Comparison of ENCODE assay signal across 23 mouse cellular contexts in the genomic region with DNA sequence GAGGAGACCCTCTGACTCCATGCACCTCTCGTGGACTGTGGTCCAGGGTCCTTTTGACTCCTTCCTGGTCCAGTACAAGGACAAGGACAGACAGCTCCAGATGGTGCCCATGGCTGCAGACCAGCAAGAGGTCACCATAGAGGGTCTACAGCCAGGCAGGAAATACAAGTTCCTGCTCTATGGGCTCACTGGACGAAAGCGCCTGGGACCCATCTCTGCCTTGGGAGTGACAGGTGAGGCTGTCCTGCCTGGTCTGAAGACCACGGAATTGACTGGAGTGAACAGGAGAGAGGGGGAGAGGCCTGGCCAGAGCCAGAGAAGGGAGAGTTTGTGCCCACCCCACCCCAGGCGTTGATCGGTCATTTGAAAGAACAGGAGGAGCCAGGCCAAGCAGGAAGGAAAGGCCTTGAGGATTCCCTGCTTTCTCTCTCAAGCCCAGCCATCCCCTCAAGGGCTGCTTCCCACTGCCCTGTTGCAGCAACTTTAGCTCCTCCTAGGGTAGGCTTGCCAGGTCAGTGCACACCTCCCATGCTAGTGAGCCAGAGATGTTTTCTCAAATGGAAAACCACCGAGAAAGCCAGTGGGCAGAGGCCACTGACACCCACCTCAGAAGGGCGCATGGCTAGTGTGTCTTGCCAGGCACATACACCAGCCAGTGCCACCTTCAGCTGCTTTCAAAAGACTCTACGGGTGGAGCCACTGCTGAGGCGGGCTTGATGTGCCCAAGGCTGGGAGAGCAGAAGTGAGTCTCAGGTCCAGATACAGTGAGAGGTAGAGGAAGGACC. TPM values are rescaled to one million over a fixed set of nuclear protein-coding genes. Genes with fewer than 3 reads are reported as not detected.
"Had no signal": no experiment of that assay in that cellular context is flagged by ENCODE, and none has a peak within 500 bp of the region (broad histone marks: within the 10 kb centered on the region; RNA-seq: fewer than 3 reads in every experiment).

No protein-coding gene starts in this region.

RNA-seq across cellular contexts. Expression of a gene that starts 7.0 kb away (rescaled TPM):
- total RNA-seq: gastrocnemius, adult 2 months; granulocyte monocyte progenitor cell, adult 5-6 weeks; heart, adult 2 months; heart, postnatal 10 days; heart, postnatal 25 days; heart, postnatal 4 days; layer of hippocampus, postnatal 10 days; left cerebral cortex, adult 2 months; left cerebral cortex, postnatal 14 days; left cerebral cortex, postnatal 36 days had no signal
- polyA plus RNA-seq: heart, embryonic 14.5 days; heart, embryonic 16.5 days; hindbrain, embryonic 10.5 days; hindbrain, embryonic 12.5 days; hindbrain, embryonic 14.5 days; hindbrain, embryonic 16.5 days; inflammation-experienced regulatory T-cells, adult 6 months; kidney, embryonic 14.5 days; limb, embryonic 11.5 days; limb, embryonic 13.5 days; liver, adult 2 months; liver, embryonic 12.5 days; liver, embryonic 14.5 days had no signal
